Mouse (Mus musculus) CH12.LX (cell line): Measurements from ENCODE around the gene Fgfr2. TPM values are rescaled to one million over a fixed set of nuclear protein-coding genes. Genes with fewer than 3 reads are reported as not detected.

Source experiments
- DNase-seq: peaks from one replicate; pipeline ENCODE4 v3.0.0-alpha.2; 2013; ENCODE audit errors: extremely low read depth
- H3K27ac ChIP-seq: 2 replicates; pipeline ENCODE4 v1.5.1; 2012; ENCODE audit warnings: low read depth, mild to moderate bottlenecking, control low read depth, moderate library complexity; ENCODE audit not compliant: insufficient read depth
- H3K27me3 ChIP-seq: replicated peaks from 2 replicates; pipeline ENCODE3; 2012; ENCODE audit warnings: inconsistent platforms
- H3K36me3 ChIP-seq, 2 experiments: replicated peaks in 1 of 2; 2 replicates each; pipeline versions ENCODE3 to v1.6.1; 2012; ENCODE audit warnings: inconsistent platforms in 1 of 2, low read length in 1 of 2, mild to moderate bottlenecking in 1 of 2, mixed read lengths in 1 of 2, moderate library complexity in 1 of 2; ENCODE audit not compliant: control insufficient read depth in 1 of 2, insufficient read depth in 1 of 2
- H3K4me1 ChIP-seq, 2 experiments: 2 replicates each; pipeline ENCODE4 v1.6.1; 2012; ENCODE audit warnings: inconsistent platforms in 1 of 2, moderate library complexity in 1 of 2; ENCODE audit not compliant: insufficient read depth in 2 of 2, control insufficient read depth in 1 of 2
- H3K4me2 ChIP-seq: 2 replicates; pipeline ENCODE4 v1.6.1; 2012; ENCODE audit warnings: low read depth, mild to moderate bottlenecking, control low read depth; ENCODE audit not compliant: poor library complexity, insufficient read depth, severe bottlenecking
- H3K4me3 ChIP-seq, 3 experiments: fragments of 150-350 bp in 1 of 3; sonication (generic) in 1 of 3; replicated peaks in 1 of 3; 2 replicates each; pipeline versions ENCODE3 to v1.5.1; 2011 to 2012; ENCODE audit warnings: low read depth in 2 of 3, low read length in 2 of 3, mild to moderate bottlenecking in 2 of 3, moderate library complexity in 2 of 3, control low read depth in 1 of 3, improper control_type of control experiment in 1 of 3, inconsistent platforms in 1 of 3, mixed read lengths in 1 of 3; ENCODE audit not compliant: poor library complexity in 1 of 3
- H3K79me2 ChIP-seq: replicated peaks from 2 replicates; pipeline ENCODE4 v1.6.1; 2012; ENCODE audit warnings: mild to moderate bottlenecking, moderate library complexity; ENCODE audit not compliant: control insufficient read depth, poor library complexity, insufficient read depth, severe bottlenecking; ENCODE audit errors: extremely low read depth
- H3K9ac ChIP-seq: 2 replicates; pipeline ENCODE4 v1.6.1; 2012; ENCODE audit warnings: low read depth, mild to moderate bottlenecking, control low read depth, moderate library complexity; ENCODE audit not compliant: insufficient read depth
- H3K9me3 ChIP-seq: replicated peaks from 2 replicates; pipeline ENCODE3; 2012; ENCODE audit warnings: low read length, inconsistent platforms, mixed read lengths
- CHD1 ChIP-seq: IDR thresholded peaks from 2 replicates; pipeline ENCODE4 v1.6.1; 2012; ENCODE audit warnings: low read depth, low read length, improper control_type of control experiment, inconsistent platforms
- CTCF ChIP-seq, 2 experiments: IDR thresholded peaks in 1 of 2; conservative IDR thresholded peaks in 1 of 2; 2 replicates each; pipeline ENCODE4 v1.5.1; 2011 to 2012; ENCODE audit warnings: low read depth in 2 of 2, low read length in 2 of 2, improper control_type of control experiment in 1 of 2, inconsistent platforms in 1 of 2, mild to moderate bottlenecking in 1 of 2, moderate library complexity in 1 of 2
- E2F4 ChIP-seq: IDR thresholded peaks from 2 replicates; pipeline ENCODE4 v1.6.1; 2011; ENCODE audit warnings: low read depth, low read length, improper control_type of control experiment; ENCODE audit not compliant: insufficient replicate concordance
- ELF1 ChIP-seq: IDR thresholded peaks from 2 replicates; pipeline ENCODE4 v1.6.1; 2014; ENCODE audit warnings: low read depth, mild to moderate bottlenecking, inconsistent platforms, low read length, improper control_type of control experiment
- EP300 ChIP-seq: IDR thresholded peaks from 2 replicates; pipeline ENCODE4 v1.6.1; 2011; ENCODE audit warnings: low read length, improper control_type of control experiment
- ETS1 ChIP-seq: conservative IDR thresholded peaks from 2 replicates; pipeline ENCODE4 v1.6.1; 2012; ENCODE audit warnings: low read depth, mild to moderate bottlenecking, inconsistent platforms, low read length, improper control_type of control experiment, moderate library complexity
- GABPA ChIP-seq: IDR thresholded peaks from 2 replicates; pipeline ENCODE4 v1.6.1; 2012; ENCODE audit warnings: low read depth, low read length, improper control_type of control experiment, inconsistent platforms; ENCODE audit not compliant: insufficient replicate concordance
- HCFC1 ChIP-seq: IDR thresholded peaks from 2 replicates; pipeline ENCODE4 v1.6.1; 2012; ENCODE audit warnings: low read depth, mild to moderate bottlenecking, inconsistent platforms, low read length, improper control_type of control experiment
- JUND ChIP-seq: conservative IDR thresholded peaks from 2 replicates; pipeline ENCODE4 v1.6.1; 2011; ENCODE audit warnings: low read depth, low read length, improper control_type of control experiment
- KAT2A ChIP-seq: IDR thresholded peaks from 2 replicates; pipeline ENCODE4 v1.6.1; 2012; ENCODE audit warnings: low read length, improper control_type of control experiment, inconsistent platforms; ENCODE audit not compliant: insufficient replicate concordance
- MAFK ChIP-seq: IDR thresholded peaks from 2 replicates; pipeline ENCODE4 v1.6.1; 2011; ENCODE audit warnings: low read length, improper control_type of control experiment; ENCODE audit not compliant: insufficient replicate concordance
- MAX ChIP-seq: IDR thresholded peaks from 2 replicates; pipeline ENCODE4 v1.6.1; 2011; ENCODE audit warnings: low read length, improper control_type of control experiment
- MXI1 ChIP-seq: IDR thresholded peaks from 2 replicates; pipeline ENCODE4 v1.6.1; 2011; ENCODE audit warnings: mild to moderate bottlenecking, low read depth, low read length, improper control_type of control experiment
- NRF1 ChIP-seq: IDR thresholded peaks from 2 replicates; pipeline ENCODE4 v1.6.1; 2014; ENCODE audit warnings: low read depth, mild to moderate bottlenecking, inconsistent platforms, low read length, improper control_type of control experiment, moderate library complexity
- PAX5 ChIP-seq: IDR thresholded peaks from 2 replicates; pipeline ENCODE4 v1.6.1; 2012; ENCODE audit warnings: low read length, inconsistent platforms, mixed read lengths
- POLR2AphosphoS2 ChIP-seq: IDR thresholded peaks from 2 replicates; pipeline ENCODE4 v1.6.1; 2011; ENCODE audit warnings: low read depth, low read length, improper control_type of control experiment
- RAD21 ChIP-seq: IDR thresholded peaks from 2 replicates; pipeline ENCODE4 v1.6.1; 2011; ENCODE audit warnings: low read depth, mild to moderate bottlenecking, low read length, improper control_type of control experiment, moderate library complexity
- RCOR1 ChIP-seq: conservative IDR thresholded peaks from 2 replicates; pipeline ENCODE4 v1.6.1; 2012; ENCODE audit warnings: low read depth, mild to moderate bottlenecking, inconsistent platforms, low read length, improper control_type of control experiment
- TCF12 ChIP-seq: IDR thresholded peaks from 2 replicates; pipeline ENCODE4 v1.6.1; 2014; ENCODE audit warnings: low read depth, mild to moderate bottlenecking, inconsistent platforms, low read length, improper control_type of control experiment
- ZMIZ1 ChIP-seq: IDR thresholded peaks from 2 replicates; pipeline ENCODE4 v1.6.1; 2012; ENCODE audit warnings: low read depth, mild to moderate bottlenecking, inconsistent platforms, low read length, improper control_type of control experiment
- dilution Hi-C: fragments of 300-500 bp; cut with MboI; formaldehyde crosslinking; loops from 2 replicates; pipeline ENCODE4 v1.14.3; 2020; ENCODE audit warnings: low sequenced_read_pairs; ENCODE audit not compliant: extremely low pct_unique_long_range_greater_than_20kb, extremely low pct_ligation_motif_present
- in situ Hi-C: fragments of 300-500 bp; cut with MboI; formaldehyde crosslinking; loops from 3 replicates; pipeline ENCODE4 v1.14.3; 2019; ENCODE audit warnings: low sequenced_read_pairs, low pct_ligation_motif_present, low pct_unique_long_range_greater_than_20kb, mixed read lengths
- polyA plus RNA-seq: library from polyadenylated mRNA; unstranded; fragments of >175 nt; gene quantifications from 2 replicates; pipeline ENCODE4 v1.2.1, GENCODE M21; 2012; ENCODE audit warnings: low read depth; ENCODE audit not compliant: insufficient read length
- total RNA-seq, 2 experiments: library from RNA; depleted of rRNA; stranded (reverse); fragments of 300-350 nt in 1 of 2; fragments of >200 nt in 1 of 2; gene quantifications; 2 replicates each; pipeline ENCODE4 v1.2.3; 2012 to 2014

Gene Fgfr2
- total and polyA plus RNA-seq, 3 experiments: not detected

DNA sequence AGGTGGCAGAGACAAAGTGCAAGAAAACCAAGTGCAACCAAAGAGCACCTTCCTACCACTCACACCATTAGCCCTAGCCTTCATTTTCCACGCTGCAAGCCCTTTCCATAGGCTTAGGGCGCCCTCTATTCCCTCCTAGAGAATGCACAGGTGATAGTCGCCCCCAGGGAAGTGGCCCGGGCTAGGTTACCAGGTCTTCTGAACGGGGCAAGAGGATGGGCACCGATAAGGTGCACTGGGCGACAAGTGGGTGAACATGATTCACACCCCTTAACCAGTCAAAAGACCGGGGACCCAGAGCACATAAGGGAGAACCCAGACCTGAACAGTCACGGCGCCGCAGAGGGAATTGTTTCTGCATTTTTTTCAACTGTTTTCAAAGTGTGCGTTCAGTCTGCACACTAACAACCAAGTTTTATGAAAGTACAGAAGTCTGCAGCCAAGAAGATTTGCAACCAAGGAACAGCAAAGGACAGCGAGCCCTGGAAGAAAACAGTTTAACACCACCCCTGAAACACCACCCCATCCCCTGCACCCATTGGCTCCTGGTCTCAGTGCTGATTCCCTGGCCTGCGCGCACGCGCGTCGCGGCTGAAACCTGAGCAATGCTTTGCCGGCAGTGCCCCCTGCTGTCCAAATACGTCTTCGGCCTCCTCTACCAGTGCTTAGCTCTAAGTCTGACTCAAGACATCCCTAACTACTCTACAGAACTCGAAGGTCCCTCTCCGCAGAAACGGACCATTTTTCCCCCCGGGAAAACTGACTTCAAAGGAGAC, 571.6 kb downstream of the Fgfr2 start (continued):
- no peak for TF ChIP-seq RCOR1
- no peak for TF ChIP-seq E2F4
- TF ChIP-seq CHD1: no peak
- no peak for TF ChIP-seq EP300
- no peak for TF ChIP-seq MXI1
- TF ChIP-seq ETS1: no peak
- peak; percentile 58; the same call in 1 of the 2 replicates for TF ChIP-seq HCFC1
- peak; percentile 20; the same call in 1 of the 2 replicates for TF ChIP-seq MAX
- TF ChIP-seq ZMIZ1: no peak
- TF ChIP-seq JUND: 0 out of 2 replicates have a peak, but pooled peaks have one; percentile 21
- no peak for TF ChIP-seq GABPA
- no peak for TF ChIP-seq PAX5
- TF ChIP-seq NRF1: peak; percentile 94
- TF ChIP-seq MAFK: no peak

GRCm38 (mm10) chr7:132547126-132547525, 576.0 kb downstream of the Fgfr2 start:
- in situ Hi-C loops: loop anchor here (10.0 to 25.0 kb wide), 3 partner anchors 52 to 660 kb away; no protein-coding TSS in a partner anchor

GRCm38 (mm10) chr7:132542427-132542826, 580.7 kb downstream of the Fgfr2 start:
- Histone ChIP-seq H3K4me2 (no peak overlapping the region), H3K9ac (no peak overlapping the region), H3K4me1 (peaks cover 0 to 6% of the 10 kb centered on the region in 2 experiments; a peak in 1 of 4 replicates), H3K27ac (no peak overlapping the region), H3K4me3 (no peak overlapping the region), H3K27me3 (peaks cover 94% of the 10 kb centered on the region), H3K9me3 (no peaks in the 10 kb centered on the region), H3K36me3 (no peaks in the 10 kb centered on the region), H3K79me2 (no peaks in the 10 kb centered on the region)
- no peak for DNase-seq
- in situ Hi-C loops (loop anchor here (10.0 to 25.0 kb wide), 3 partner anchors 48 to 655 kb away; no protein-coding TSS in a partner anchor), dilution Hi-C loops (no loop called here)
- TF ChIP-seq NRF1 (no peak), ETS1 (no peak), MAX (no peak), KAT2A (no peak), RAD21 (no peak), ELF1 (no peak), CTCF (conservative IDR thresholded peaks at IDR 0.05 in 1 of 2, IDR thresholded peaks at IDR 0.05 in 1 of 2; ENCODE audit: low read depth in 2 of 2, low read length in 2 of 2) (no peak), MXI1 (no peak)

More at GRCm38 (mm10) chr7:132547126-132547525, 576.0 kb downstream of the Fgfr2 start:
- dilution Hi-C loops: no loop called here
- TF ChIP-seq TCF12 (no peak), POLR2AphosphoS2 (no peak)
- no peak overlapping the region for H3K9ac ChIP-seq
- H3K79me2 ChIP-seq: no peaks in the 10 kb centered on the region
- peaks cover 81% of the 10 kb centered on the region for H3K27me3 ChIP-seq
- H3K27ac ChIP-seq: no peak overlapping the region
- peaks cover 0 to 16% of the 10 kb centered on the region in 2 experiments; a peak in 2 of 4 replicates for H3K4me1 ChIP-seq
- DNase-seq: no peak
- no peaks in the 10 kb centered on the region for H3K9me3 ChIP-seq
- no peaks in the 10 kb centered on the region for H3K36me3 ChIP-seq
- H3K4me3 ChIP-seq: no peak overlapping the region
- H3K4me2 ChIP-seq: no peak overlapping the region
